Mouse (Mus musculus): ENCODE measurements at regions not wholly inside any gene's neighbourhood (a gene's known extent, or its start where the extent isn't known, plus 50 kb on each side); places are given as distances from the start of the nearest gene placed in this dataset.

DNA sequence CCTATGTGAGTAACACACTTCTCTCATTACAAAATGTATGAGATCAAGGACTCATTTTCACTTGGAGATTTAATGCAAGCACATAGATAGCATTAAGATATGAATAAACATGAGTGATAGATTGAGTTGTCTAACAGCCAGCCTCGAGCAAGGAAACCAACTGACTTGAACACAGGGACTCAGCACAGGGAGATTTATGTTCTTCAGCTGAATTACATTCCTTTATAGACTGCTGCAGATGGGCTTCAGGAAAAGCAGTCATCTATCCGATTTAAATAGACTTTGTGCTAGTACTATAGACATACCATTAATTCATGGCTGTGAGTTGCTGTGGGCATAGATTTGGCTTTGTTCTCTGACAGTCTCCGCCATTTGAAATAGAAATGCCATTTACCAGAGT, 661.9 kb downstream of the Cenpc1 start:
- no peak for DNase-seq (ENCODE audit: low spot score in 2 of 2)

DNA sequence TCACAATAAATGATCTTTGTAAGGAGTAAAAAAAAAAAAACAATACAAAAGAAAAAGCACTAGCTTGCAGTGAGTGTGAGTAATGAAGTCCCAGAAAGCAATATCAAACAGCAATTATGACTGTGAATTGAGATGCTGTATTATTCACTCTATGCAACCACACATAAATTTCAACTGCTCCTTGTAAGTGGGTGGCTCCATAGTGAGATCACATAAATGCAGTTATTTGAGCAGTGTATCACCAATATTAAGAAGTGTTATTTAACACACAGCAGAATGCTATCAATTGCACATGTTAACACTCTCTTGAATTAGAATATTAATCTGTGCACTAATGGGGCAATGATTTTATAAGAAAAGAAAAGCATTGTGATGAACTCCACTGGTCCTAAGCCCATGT, 705.0 kb downstream of the Cenpc1 start:
- DNase-seq (ENCODE audit: low spot score in 2 of 2) = no peak

DNA sequence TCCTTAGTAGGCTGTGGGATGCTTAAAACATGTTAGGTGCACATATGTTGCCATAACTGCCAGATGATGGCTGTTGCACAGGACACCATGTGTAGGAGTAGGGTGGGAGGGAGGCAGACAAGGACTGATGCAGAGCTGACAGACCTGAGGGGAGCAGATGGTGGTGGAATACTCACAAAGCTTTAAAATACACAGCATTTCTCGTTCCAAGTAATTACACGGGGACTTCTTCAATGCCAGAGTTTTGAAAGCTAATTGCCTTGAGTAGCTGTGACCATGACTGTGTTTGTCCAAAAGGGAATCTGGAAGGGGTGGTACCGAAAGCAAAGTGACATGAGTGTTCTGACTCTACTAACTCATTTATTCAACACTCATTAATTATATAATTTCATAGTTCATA, 718.6 kb downstream of the Cenpc1 start:
- peak; percentile 76 to 91 for DNase-seq (ENCODE audit: low spot score in 2 of 2)

DNA sequence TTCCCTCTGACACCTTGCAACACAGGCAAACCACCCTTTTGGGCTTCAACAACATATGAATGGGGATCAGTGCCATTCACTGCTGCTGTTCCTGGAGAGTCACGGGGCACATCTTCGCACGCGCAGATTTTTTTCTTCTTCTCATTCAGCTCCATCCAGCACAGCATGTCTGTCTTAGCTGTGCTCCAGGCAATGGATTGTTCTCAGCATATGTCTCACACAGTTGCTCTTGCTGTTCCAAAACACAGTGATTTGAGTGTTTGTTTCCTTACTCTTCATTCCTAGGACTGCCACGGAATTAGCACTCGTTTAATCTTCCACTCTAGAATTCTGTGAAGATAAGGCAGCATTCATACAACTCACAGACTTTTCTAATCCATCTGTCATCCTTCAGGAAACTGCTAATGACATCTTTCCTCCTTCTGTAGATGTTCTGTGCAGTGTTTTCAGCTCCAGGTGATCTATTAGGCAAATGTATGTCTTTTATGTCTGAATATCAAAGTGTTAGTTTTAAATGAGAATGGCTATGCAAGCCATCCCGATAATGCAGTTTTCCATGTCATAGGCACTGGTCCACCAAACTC, 719.2 kb downstream of the Cenpc1 start:
- peak; percentile 42 to 72 for DNase-seq (ENCODE audit: low spot score in 2 of 2)

DNA sequence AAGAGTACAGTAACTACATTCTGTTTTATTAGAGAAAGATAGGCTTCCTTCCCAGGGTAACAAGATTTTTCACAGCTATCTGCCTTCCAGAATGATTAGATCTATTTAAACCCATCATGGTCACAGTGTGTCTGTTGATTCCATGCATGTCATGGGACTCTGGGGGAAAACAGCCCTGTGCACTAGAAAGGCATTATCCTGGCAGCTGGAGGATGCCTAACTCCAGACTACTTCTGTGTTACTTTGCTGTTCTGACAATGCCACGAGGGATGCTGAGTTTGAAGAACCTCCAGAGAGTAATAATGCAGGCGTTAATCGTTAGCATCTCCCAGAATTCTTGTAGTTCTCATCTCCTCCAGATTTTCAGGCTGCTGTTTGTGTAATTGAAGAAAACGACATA, 724.0 kb downstream of the Cenpc1 start:
- no peak for DNase-seq (ENCODE audit: low spot score in 2 of 2)

DNA sequence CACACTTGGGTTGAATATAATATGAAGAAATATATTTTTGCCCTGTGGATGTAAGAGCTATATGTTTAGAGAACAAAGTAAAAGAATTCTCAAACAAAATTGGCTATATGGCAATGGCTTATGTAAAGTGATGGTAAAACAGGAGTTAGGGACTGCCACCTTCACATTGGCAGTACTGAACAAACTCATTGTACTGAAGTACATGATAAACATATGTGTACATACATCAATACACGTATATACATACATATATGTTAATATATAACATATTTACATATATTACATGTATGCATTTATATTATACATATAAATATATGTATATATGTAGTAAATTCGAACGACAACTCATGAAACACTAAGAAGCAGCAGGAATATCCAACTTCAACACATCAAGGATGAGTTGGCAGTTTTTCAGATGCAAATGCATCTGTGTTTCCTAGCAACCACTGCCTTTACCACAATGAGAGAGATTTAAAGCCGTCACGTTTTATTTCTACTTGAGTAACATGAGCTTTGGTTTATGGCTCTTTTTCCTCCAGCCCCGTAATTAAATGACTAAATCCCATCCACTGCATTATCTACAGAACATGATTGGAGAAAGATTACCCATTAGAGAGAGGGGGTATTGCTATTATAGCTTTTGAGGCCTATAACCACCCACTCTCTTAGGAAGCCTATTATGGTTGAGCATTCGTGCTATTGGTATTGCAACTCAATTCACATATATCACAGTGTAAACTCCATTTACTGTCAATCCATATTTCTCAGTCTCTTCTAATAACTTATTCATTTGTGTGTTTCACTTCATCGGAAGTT, 727.5 kb downstream of the Cenpc1 start:
- DNase-seq (ENCODE audit: low spot score in 2 of 2) = no peak

DNA sequence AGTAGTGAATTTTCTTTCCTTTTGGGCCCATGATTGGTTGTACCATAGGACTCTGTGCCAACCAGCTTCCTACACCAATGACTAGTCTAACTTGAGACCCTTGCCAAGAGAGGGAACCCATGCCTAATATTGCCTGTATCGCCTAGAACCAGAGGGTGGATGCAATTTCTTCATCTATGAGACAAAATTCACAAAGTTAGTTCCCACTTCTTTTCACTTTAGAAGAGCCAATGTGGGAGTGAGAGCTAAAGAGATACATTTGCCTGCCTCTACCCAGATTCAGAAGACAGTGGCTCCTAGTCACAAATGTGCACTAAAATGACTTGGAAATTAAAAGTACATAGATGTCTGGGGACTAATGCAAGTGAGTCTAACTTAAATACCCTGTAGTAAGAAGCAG, 728.4 kb downstream of the Cenpc1 start:
- DNase-seq (ENCODE audit: low spot score in 2 of 2) = no peak
